Mouse (Mus musculus) frontal cortex, postnatal 36 days (tissue): ENCODE results near the gene Olfr1014.

Source experiments
- DNase-seq, 2 experiments: peaks; one replicate each; pipeline ENCODE4 v3.0.0; 2022; ENCODE audit warnings: low spot score in 2 of 2

Olfr1014 gene

DNA sequence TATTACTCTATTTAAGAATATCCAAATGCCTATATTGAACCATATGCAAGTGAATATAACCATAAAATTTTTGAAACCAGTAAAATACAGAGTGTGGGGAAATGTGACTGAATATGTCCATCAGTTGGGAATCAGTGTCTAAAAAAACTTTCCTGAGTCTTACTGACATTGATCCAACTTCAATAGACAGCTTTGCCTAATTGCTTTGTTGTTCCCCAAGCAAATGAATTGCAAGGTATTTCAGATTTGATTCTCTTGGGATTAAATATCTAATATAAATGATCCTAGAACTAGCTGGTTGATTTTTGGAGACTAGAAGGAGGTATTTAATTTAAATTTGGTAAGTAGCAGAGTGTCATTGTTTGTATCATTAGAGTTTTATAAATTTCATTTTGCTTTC lies at the start of gene Olfr1014:
Olfr1014 (plus strand) TSS at position 301 of the 400 bp plus-strand sequence.
- no peak for DNase-seq

DNA sequence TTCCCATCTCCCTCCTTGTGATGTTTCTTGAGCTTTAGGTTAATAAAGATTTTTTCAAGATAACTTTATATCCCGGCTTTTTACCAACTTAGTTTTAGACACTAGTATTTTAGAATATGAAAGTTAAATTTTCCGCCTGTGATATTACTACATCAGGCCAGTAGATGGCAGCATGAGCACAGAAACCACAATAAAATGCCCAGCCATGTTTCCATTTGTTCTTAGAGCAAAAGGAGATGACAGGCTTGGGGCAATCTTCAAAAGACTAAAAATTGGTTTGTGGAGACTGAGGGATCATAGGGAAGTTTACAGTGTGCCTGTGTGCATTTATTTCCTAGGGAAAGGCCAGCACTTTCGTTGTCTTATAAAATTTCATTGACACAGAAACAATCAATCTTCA lies 46.7 kb upstream of the Olfr1014 start:
- DNase-seq: peak; percentile 6 to 36

DNA sequence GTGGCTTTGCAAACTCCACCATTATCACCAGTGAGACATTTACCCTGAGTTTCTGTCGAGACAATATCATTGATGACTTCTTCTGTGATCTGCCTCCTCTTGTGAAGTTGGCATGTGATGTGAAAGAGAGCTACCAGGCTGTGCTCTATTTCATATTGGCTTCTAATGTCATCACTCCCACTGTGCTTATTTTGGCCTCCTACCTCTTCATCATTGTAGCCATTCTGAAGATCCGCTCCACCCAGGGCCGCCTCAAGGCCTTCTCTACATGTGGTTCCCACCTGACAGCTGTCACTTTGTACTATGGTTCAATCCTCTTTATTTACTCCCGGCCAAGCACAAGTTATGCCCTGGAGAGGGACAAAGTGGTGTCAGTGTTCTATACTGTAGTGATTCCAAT lies 18.7 kb upstream of the Olfr1014 start:
- DNase-seq: no peak

DNA sequence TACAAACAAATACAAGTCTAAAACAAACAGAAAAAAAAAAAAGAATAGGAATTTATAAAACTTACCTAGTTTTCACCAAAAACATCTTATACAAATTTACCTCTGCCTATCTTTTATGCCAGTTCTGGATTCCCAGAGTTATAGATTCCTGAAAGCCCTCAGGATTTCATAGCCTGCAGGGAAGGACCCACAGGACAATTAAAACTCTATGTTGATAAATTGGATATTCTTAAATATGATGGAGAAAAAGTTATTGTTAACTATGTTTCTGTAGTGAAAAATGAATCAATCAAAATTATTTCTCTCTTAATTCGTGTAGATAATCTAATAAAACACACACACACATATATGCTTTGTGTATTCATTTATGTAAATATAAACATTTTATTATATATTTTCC lies 9.8 kb upstream of the Olfr1014 start, which contains the start of gene Olfr1012:
Olfr1012 (minus strand) TSS at position 101 of the 400 bp plus-strand sequence.
- DNase-seq: no peak

DNA sequence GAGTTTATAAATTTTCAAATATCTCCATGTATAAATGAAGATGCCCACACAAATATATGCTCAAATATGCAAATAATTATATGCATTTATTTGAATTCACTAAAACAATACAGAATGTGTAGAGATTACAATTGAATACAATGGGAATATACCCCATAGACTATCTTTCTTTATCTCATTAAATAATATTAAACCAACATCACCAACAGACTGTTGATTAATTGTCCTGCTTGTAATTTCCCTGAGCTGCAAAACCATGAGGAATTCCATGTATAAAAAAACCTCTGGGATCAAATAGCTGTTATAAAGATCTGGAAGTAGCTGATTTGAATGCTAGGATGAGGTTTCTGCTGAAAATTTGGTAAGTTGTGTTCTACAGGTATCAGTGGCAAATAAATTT lies 5.7 kb upstream of the Olfr1014 start, which contains the start of gene Olfr1013:
Olfr1013 (plus strand) TSS at position 301 of the 400 bp plus-strand sequence.
- DNase-seq: no peak

DNA sequence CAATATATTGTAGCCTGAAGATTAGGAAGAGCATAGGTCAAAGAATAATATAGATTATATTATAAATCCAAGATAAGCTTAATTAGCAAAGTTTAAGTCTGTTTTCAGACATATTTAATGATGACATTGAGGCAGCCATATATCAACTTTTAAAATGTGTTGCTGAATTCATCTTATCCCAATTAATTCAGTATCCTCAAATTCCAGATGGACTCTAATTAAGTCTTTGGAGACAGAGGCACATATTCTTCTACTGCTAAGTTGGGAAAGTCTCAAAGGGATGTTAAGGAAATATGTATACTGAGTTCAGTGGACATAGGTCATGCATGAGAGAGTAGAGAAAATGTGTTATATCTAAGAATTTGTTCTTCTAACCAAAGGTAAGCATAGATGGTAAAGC lies 9.2 kb downstream of the Olfr1014 start, which contains the start of gene Olfr1015:
Olfr1015 (plus strand) TSS at position 301 of the 400 bp plus-strand sequence.
- DNase-seq: no peak

DNA sequence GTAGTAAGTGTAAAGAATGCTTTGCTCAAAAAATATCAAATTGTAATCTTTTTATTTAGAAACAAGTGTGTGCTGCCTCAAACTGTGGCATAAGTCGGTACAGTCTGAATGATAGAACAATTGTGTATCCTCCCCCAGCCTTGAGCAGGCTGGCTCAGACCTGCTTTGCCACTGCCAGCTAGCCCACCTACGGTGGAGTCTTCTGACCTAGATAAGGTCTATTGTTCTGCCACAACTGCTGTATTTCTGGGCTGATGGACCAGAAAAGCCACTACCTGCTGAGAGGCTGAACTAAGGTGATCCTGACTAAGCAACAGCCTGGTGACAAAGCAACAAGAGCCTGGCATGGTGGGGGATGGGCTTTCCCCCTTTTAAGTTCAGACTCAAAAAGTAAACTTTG lies 19.8 kb downstream of the Olfr1014 start:
- no peak for DNase-seq

DNA sequence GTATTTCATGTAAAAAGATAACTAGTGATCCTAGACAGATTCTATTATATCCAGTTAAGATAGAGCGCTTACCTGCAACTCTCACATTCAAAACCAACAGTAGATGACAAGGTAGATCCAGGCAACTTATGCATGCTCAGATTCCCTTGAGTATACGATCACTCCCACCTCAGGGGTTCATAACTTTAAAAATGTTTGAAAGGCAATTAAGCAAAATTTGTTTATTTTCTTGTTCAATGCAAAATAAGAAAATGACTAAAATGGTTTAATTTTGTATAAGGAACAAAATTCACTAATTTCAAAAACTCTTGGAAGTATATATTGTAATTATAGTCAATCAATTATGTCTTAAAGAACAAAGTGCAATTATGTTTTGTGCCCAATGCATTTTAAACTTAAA lies 29.9 kb downstream of the Olfr1014 start, which contains the start of gene Olfr1016:
Olfr1016 (minus strand) TSS at position 101 of the 400 bp plus-strand sequence.
- DNase-seq: no peak

DNA sequence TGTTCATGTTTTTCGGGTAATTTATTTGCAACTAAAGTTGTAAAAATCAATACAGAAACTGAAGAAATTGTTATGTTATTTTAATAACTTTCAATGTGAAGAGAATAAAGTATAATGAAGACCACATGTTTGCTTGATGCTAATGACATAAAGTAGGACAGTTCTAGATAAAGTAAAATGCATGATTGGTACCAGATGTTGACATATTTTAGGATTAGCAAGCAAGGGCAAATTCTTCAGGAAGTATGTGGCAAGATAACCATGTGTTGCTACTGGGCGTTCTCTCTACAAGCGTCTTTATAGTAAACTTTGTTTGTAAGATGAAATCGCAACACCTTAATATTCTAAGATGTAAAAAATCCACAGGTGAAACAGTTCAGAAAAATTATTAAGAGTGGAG lies 32.0 kb downstream of the Olfr1014 start:
- no peak for DNase-seq

DNA sequence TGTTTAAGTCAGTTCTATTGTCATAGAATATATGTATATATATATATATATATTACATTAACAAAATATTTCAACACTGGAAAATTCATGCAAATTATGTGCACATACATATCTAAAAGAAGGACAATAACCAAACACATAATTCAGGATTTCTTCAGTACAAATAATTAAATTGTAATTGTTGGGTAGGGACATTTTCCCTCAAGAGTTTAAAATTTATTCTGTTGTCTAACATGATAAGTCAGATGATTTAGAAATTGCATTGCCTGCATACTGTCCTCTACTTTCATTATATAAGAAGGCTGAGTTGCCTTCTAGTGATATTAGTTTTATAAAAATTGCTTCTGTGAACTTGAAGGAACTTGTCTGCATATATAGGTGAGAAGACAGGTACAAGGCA lies 45.7 kb downstream of the Olfr1014 start, which contains the start of gene Olfr1018:
Olfr1018 (plus strand) TSS at position 301 of the 400 bp plus-strand sequence.
- DNase-seq: no peak
